13 mouse cellular contexts compared by ENCODE assay signal in genomic region chr4:134058166-134058715, GRCm38 (mm10). TPM values are rescaled to one million over a fixed set of nuclear protein-coding genes. Genes with fewer than 3 reads are reported as not detected.
DNase-seq lines count a peak whose midpoint lies in the region; ATAC-seq lines count a peak whose summit lies in the region.
"Had no signal": no experiment of that assay in that cellular context is flagged by ENCODE, and none has a peak within 500 bp of the region (broad histone marks: within the 10 kb centered on the region; RNA-seq: fewer than 3 reads in every experiment).

No protein-coding gene starts in this region.

- H3K4me2 ChIP-seq in heart, embryonic 14.5 days (ENCODE audit: low read length) = peak overlapping the region; percentile 43
- H3K4me2 ChIP-seq in embryonic facial prominence, embryonic 13.5 days = peak overlapping the region; percentile 12
- peak overlapping the region; percentile 36 for H3K4me2 ChIP-seq in liver, embryonic 16.5 days (ENCODE audit: low read depth, low read length)

- H3K4me1 ChIP-seq in heart, embryonic 14.5 days (ENCODE audit: control insufficient read depth in 2 of 2, insufficient read depth in 2 of 2, low read length in 2 of 2) = peaks cover 4% of the 10 kb centered on the region in 2 experiments; a peak in 2 of 4 replicates
- H3K4me1 ChIP-seq in embryonic facial prominence, embryonic 13.5 days = 0 out of 2 replicates have a peak, but pooled peaks cover 3% of the 10 kb centered on the region
- H3K4me1 ChIP-seq in liver, embryonic 16.5 days (ENCODE audit: control insufficient read depth, low read depth, low read length) = peaks cover 9% of the 10 kb centered on the region

- peak overlapping the region in 1 of 2 experiments; percentile 14; a peak in 1 of 4 replicates for H3K4me3 ChIP-seq in heart, embryonic 14.5 days (ENCODE audit: control insufficient read depth in 1 of 2, insufficient read depth in 1 of 2, low read depth in 1 of 2, low read length in 2 of 2)
- 0 out of 2 replicates have a peak overlapping the region, but pooled peaks have one; percentile 1 for H3K4me3 ChIP-seq in embryonic facial prominence, embryonic 13.5 days
- peak overlapping the region; percentile 21; the same call in 1 of the 2 replicates for H3K4me3 ChIP-seq in liver, embryonic 16.5 days (ENCODE audit: low read depth, low read length)

- no peak for DNase-seq in heart, postnatal 36 days
- peak; percentile 87 for DNase-seq in CD4-positive helper T cell, adult 2 months (ENCODE audit: low read depth, low spot score)
- no peak for DNase-seq in ovary, postnatal 10 days (ENCODE audit: low spot score)
- no peak for DNase-seq in urinary bladder, postnatal 25 days (ENCODE audit: low spot score)
- DNase-seq in layer of hippocampus, adult 8-10 months (ENCODE audit: low spot score in 2 of 2) = no peak
- DNase-seq: heart, postnatal 4 days had no signal

- H3K9me3 ChIP-seq in heart, embryonic 14.5 days (ENCODE audit: control insufficient read depth, low read length) = no peaks in the 10 kb centered on the region
- H3K9me3 ChIP-seq in embryonic facial prominence, embryonic 13.5 days = no peaks in the 10 kb centered on the region
- H3K9me3 ChIP-seq in liver, embryonic 16.5 days (replicated peaks; ENCODE audit: control insufficient read depth, low read length) = no peaks in the 10 kb centered on the region

- no peak for ATAC-seq in heart, embryonic 14.5 days (ENCODE audit: insufficient number of reproducible peaks, insufficient read depth, low FRiP score, low read depth)
- ATAC-seq in embryonic facial prominence, embryonic 13.5 days (ENCODE audit: insufficient number of reproducible peaks, insufficient read depth, low FRiP score, low TSS enrichment, low read depth) = no peak
- no peak for ATAC-seq in liver, embryonic 16.5 days (ENCODE audit: low read depth)

- intact Hi-C loops in heart, postnatal 36 days (cut with DNase I) = no loop called here

- H3K27ac ChIP-seq in heart, embryonic 14.5 days (replicated peaks in 1 of 2; ENCODE audit: control insufficient read depth in 1 of 2, insufficient read depth in 1 of 2, low read depth in 2 of 2, low read length in 2 of 2) = no peak overlapping the region
- H3K27ac ChIP-seq in embryonic facial prominence, embryonic 13.5 days = no peak overlapping the region
- H3K27ac ChIP-seq in liver, embryonic 16.5 days (ENCODE audit: low read length) = no peak overlapping the region

- no peak overlapping the region for H3K9ac ChIP-seq in heart, embryonic 14.5 days (ENCODE audit: low read length)
- no peak overlapping the region for H3K9ac ChIP-seq in embryonic facial prominence, embryonic 13.5 days
- H3K9ac ChIP-seq in liver, embryonic 16.5 days (ENCODE audit: low read depth, low read length) = no peak overlapping the region

- H3K27me3 ChIP-seq in heart, embryonic 14.5 days (ENCODE audit: control insufficient read depth, insufficient read depth, low read length) = peaks cover 14% of the 10 kb centered on the region; the same call in 1 of the 2 replicates
- H3K27me3 ChIP-seq in embryonic facial prominence, embryonic 13.5 days = peaks cover 19% of the 10 kb centered on the region
- H3K27me3 ChIP-seq in liver, embryonic 16.5 days (ENCODE audit: control insufficient read depth, insufficient read depth, low read depth, low read length) = no peaks in the 10 kb centered on the region

- WGBS in heart, embryonic 14.5 days = 22% methylated on average over 14 of the region's 14 CpGs
- WGBS in embryonic facial prominence, embryonic 13.5 days = 31% methylated on average over 14 of the region's 14 CpGs
- WGBS in liver, embryonic 16.5 days (ENCODE audit: insufficient replicate concordance) = 22% methylated on average over 14 of the region's 14 CpGs

- no peaks in the 10 kb centered on the region for H3K36me3 ChIP-seq in heart, embryonic 14.5 days (ENCODE audit: control insufficient read depth, insufficient read depth, low read length)
- no peaks in the 10 kb centered on the region for H3K36me3 ChIP-seq in embryonic facial prominence, embryonic 13.5 days
- no peaks in the 10 kb centered on the region for H3K36me3 ChIP-seq in liver, embryonic 16.5 days (ENCODE audit: control insufficient read depth, insufficient read depth)

RNA-seq across cellular contexts. Expression of gene Crybg2, which starts 2.4 kb away (rescaled TPM):
- polyA plus RNA-seq in heart, embryonic 14.5 days (2014; fragmentation: Nextera tagmentation; extraction: Ambion mirVana) = 0.12 TPM in 1 of 2 replicates, not detected in the other
- not detected for total RNA-seq in heart, postnatal 36 days (2021)
- 4.7 and 7.8 TPM in 2 replicates for polyA plus RNA-seq in embryonic facial prominence, embryonic 13.5 days (2015; fragmentation: Nextera tagmentation; extraction: Ambion mirVana)
- polyA plus RNA-seq in liver, embryonic 16.5 days (2015; fragmentation: Nextera tagmentation; extraction: Ambion mirVana) = 0.61 and 0.68 TPM in 2 replicates
- total RNA-seq in layer of hippocampus, adult 8-10 months (2022) = 1 to 10 TPM in 3 of 4 experiments, under 1 TPM in 1; 0.54 to 6.4 (median 3.7) TPM
- total RNA-seq: heart, postnatal 4 days had no signal

RNA-seq across cellular contexts. Expression of gene Zfp683, which starts 4.6 kb away (rescaled TPM):
- polyA plus RNA-seq in heart, embryonic 14.5 days (2014; fragmentation: Nextera tagmentation; extraction: Ambion mirVana) = not detected in 2 replicates
- not detected for total RNA-seq in heart, postnatal 36 days (2021)
- not detected in 2 replicates for polyA plus RNA-seq in embryonic facial prominence, embryonic 13.5 days (2015; fragmentation: Nextera tagmentation; extraction: Ambion mirVana)
- polyA plus RNA-seq in liver, embryonic 16.5 days (2015; fragmentation: Nextera tagmentation; extraction: Ambion mirVana) = not detected in 2 replicates
- total RNA-seq in layer of hippocampus, adult 8-10 months (2022) = not detected
- total RNA-seq: adrenal gland, postnatal 4 days; heart, postnatal 4 days; left cerebral cortex, postnatal 25 days had no signal
- polyA plus RNA-seq: embryonic facial prominence, embryonic 11.5 days; neural tube, embryonic 11.5 days had no signal

RNA-seq across cellular contexts. Expression of gene Cd52, which starts 36.6 kb away (rescaled TPM):
- polyA plus RNA-seq in heart, embryonic 14.5 days (2014; fragmentation: Nextera tagmentation; extraction: Ambion mirVana) = 10.7 and 16.4 TPM in 2 replicates
- 1 to 10 TPM; 3.1 to 4.6 TPM for total RNA-seq in heart, postnatal 36 days (2021)
- polyA plus RNA-seq in embryonic facial prominence, embryonic 13.5 days (2015; fragmentation: Nextera tagmentation; extraction: Ambion mirVana) = 9.1 and 11.2 TPM in 2 replicates
- polyA plus RNA-seq in liver, embryonic 16.5 days (2015; fragmentation: Nextera tagmentation; extraction: Ambion mirVana) = 56.1 and 56.8 TPM in 2 replicates
- 10 to 100 TPM in 2 of 4 experiments, 1 to 10 TPM in 2; 1.2 to 52.4 (median 18.2) TPM for total RNA-seq in layer of hippocampus, adult 8-10 months (2022)

RNA-seq across cellular contexts. Expression of gene Lin28a, which starts 39.6 kb away (rescaled TPM):
- polyA plus RNA-seq in heart, embryonic 14.5 days (2014; fragmentation: Nextera tagmentation; extraction: Ambion mirVana) = 0.15 and 0.16 TPM in 2 replicates
- not detected for total RNA-seq in heart, postnatal 36 days (2021)
- polyA plus RNA-seq in embryonic facial prominence, embryonic 13.5 days (2015; fragmentation: Nextera tagmentation; extraction: Ambion mirVana) = not detected in 2 replicates
- polyA plus RNA-seq in liver, embryonic 16.5 days (2015; fragmentation: Nextera tagmentation; extraction: Ambion mirVana) = 1.1 and 1.5 TPM in 2 replicates
- total RNA-seq in layer of hippocampus, adult 8-10 months (2022) = not detected
- total RNA-seq: left cerebral cortex, postnatal 25 days had no signal

RNA-seq across cellular contexts. Expression of gene Ubxn11, which starts 44.1 kb away (rescaled TPM):
- 1.1 and 2.9 TPM in 2 replicates for polyA plus RNA-seq in heart, embryonic 14.5 days (2014; fragmentation: Nextera tagmentation; extraction: Ambion mirVana)
- 1 to 10 TPM; 1.6 to 1.9 TPM for total RNA-seq in heart, postnatal 36 days (2021)
- polyA plus RNA-seq in embryonic facial prominence, embryonic 13.5 days (2015; fragmentation: Nextera tagmentation; extraction: Ambion mirVana) = 11.6 and 11.9 TPM in 2 replicates
- polyA plus RNA-seq in liver, embryonic 16.5 days (2015; fragmentation: Nextera tagmentation; extraction: Ambion mirVana) = 1.3 TPM in 2 replicates
- 10 to 100 TPM; 34.7 to 39.5 (median 35.6) TPM for total RNA-seq in layer of hippocampus, adult 8-10 months (2022)
